Mouse (Mus musculus) urinary bladder, postnatal 14 days (tissue): Measurements from ENCODE around the gene Hpf1.

Experiments used
- DNase-seq: peaks from one replicate; pipeline ENCODE4 v3.0.0; 2021; ENCODE audit warnings: low spot score

Hpf1 gene

GRCm38 (mm10) chr8:60895878-60896277, 5.7 kb downstream of the Hpf1 start:
- no peak for DNase-seq

GRCm38 (mm10) chr8:60900147-60900546, 9.9 kb downstream of the Hpf1 start:
- peak; percentile 12 for DNase-seq

GRCm38 (mm10) chr8:60912081-60912480, 21.9 kb downstream of the Hpf1 start:
- no peak for DNase-seq

GRCm38 (mm10) chr8:60912554-60912953, 22.3 kb downstream of the Hpf1 start:
- no peak for DNase-seq

- no peak for DNase-seq
These were observed 28.9 kb downstream of the Hpf1 start for GRCm38 (mm10) chr8:60919069-60919468.

- DNase-seq = no peak
These were observed 30.0 kb downstream of the Hpf1 start for GRCm38 (mm10) chr8:60920176-60920575.

GRCm38 (mm10) chr8:60933617-60934016, 43.4 kb downstream of the Hpf1 start:
- DNase-seq = no peak

GRCm38 (mm10) chr8:60938717-60939424, 48.7 kb downstream of the Hpf1 start:
- DNase-seq = no peak

GRCm38 (mm10) chr8:60942867-60943266, 52.6 kb downstream of the Hpf1 start:
- no peak for DNase-seq

- DNase-seq = no peak
These were observed 57.3 kb downstream of the Hpf1 start for GRCm38 (mm10) chr8:60947503-60947902.

GRCm38 (mm10) chr8:60949859-60950258, 59.6 kb downstream of the Hpf1 start:
- DNase-seq = no peak

GRCm38 (mm10) chr8:60951271-60951670, 61.1 kb downstream of the Hpf1 start:
- no peak for DNase-seq

GRCm38 (mm10) chr8:60951757-60952156, 61.5 kb downstream of the Hpf1 start:
- no peak for DNase-seq

GRCm38 (mm10) chr8:60952803-60953202, 62.6 kb downstream of the Hpf1 start:
- DNase-seq = no peak

- DNase-seq = peak; percentile 82
These were observed 64.2 kb downstream of the Hpf1 start for GRCm38 (mm10) chr8:60954281-60955014.

GRCm38 (mm10) chr8:60956847-60957246, 66.6 kb downstream of the Hpf1 start:
- no peak for DNase-seq
